Mouse (Mus musculus) heart, adult 10 weeks (tissue): ENCODE data around the gene Cntn2. TPM values are rescaled to one million over a fixed set of nuclear protein-coding genes. Genes with fewer than 3 reads are reported as not detected.

Experiments
- polyA plus RNA-seq: library from polyadenylated mRNA; stranded (reverse); fragments of 350-450 nt; fragmentation: Illumina TruSeq; extraction: RNeasy Lipid Tissue Mini Kit (QIAGEN cat#74804); gene quantifications from one replicate; pipeline ENCODE4 v1.2.3, GENCODE M21; 2014; ENCODE audit warnings: low read depth, low replicate concordance

Cntn2 gene
- 6.3 TPM for polyA plus RNA-seq

GRCm38 (mm10) chr1:132542762-132543306 is at the start of gene Cntn2:
Cntn2 (minus strand) TSS chr1:132543256.

GRCm38 (mm10) chr1:132506058-132506457 is 37.0 kb downstream of the Cntn2 start, which contains the start of gene Tmem81:
Tmem81 (plus strand) TSS chr1:132506230.

DNA sequence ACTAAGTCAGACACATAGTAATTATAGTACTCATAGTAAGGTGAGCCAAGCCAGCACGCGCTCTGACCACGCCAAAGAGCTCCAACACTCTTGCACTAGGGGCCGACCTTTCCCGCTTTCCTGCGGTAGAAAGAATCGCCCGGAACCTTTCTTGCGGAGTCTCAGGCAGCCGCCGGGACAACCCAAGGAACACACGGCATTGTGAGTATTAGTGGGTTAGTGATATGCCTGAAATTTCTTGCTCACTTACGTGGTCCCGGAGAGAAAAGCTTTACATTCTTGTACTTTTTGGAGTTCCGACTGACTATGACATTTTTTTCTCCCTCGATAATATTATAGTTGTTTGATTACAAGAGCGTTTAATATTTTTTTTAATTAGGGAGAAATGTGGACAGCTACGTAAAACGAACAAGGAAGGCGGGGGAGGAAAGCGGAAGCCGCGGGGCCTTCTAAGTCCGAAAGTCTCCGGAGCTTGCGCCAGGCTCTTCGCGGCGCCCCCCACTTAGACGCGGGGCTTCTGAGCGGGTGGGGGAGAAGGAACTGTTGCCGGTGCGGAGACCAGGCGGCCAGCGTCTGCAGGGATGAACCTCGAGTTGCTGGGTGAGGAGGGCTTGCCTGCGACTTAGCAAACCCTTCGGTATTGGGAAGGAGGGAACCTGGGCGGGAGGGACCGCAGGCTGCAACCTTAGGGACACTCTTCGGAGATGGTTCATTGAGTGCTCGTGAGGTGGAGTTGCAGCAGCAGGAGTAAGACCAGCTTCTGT is 65.9 kb downstream of the Cntn2 start, which contains the start of gene Rbbp5:
TSS of gene Rbbp5 (plus strand) at position 438 of the 764 bp plus-strand sequence.

Other genes starting within 250 kb of the Cntn2 start
- gene Klhdc8a, start 244.6 kb downstream of the Cntn2 start, polyA plus RNA-seq, result 11.4 TPM
- 2.3 TPM for gene Nuak2, start 227.1 kb downstream of the Cntn2 start, polyA plus RNA-seq
- gene Tmcc2, start 152.0 kb downstream of the Cntn2 start, polyA plus RNA-seq, result 20.2 TPM
- gene Dstyk, start 125.7 kb downstream of the Cntn2 start, polyA plus RNA-seq, result 12.8 TPM
- 27.0 TPM for gene Rbbp5, start 65.9 kb downstream of the Cntn2 start, polyA plus RNA-seq
- 2.6 TPM for gene Tmem81, start 37.0 kb downstream of the Cntn2 start, polyA plus RNA-seq
- gene Nfasc, start 198.5 kb upstream of the Cntn2 start, polyA plus RNA-seq, result 0.31 TPM